Mouse (Mus musculus) heart, postnatal 0 days (tissue): ENCODE results near the gene Tpx2. TPM values are rescaled to one million over a fixed set of nuclear protein-coding genes. Genes with fewer than 3 reads are reported as not detected.

Experiments used
- ATAC-seq: fragments of 200-750 bp; cut with Nextera tagmentation; 2 replicates; pipeline ENCODE4 v1.8.0; 2017; ENCODE audit warnings: low read depth, moderate number of reproducible peaks, moderate library complexity; ENCODE audit not compliant: insufficient read depth
- DNase-seq: peaks from one replicate; pipeline ENCODE4 v3.0.0-alpha.2; 2016; ENCODE audit warnings: low spot score
- H3K27ac ChIP-seq: fragments of 300-500 bp; sonication (generic); 2 replicates; pipeline ENCODE4 v1.5.1; 2014; ENCODE audit warnings: low read depth, mild to moderate bottlenecking
- H3K27me3 ChIP-seq: fragments of 300-500 bp; sonication (generic); 2 replicates; pipeline ENCODE4 v1.6.1; 2014; ENCODE audit warnings: low read length, mixed read lengths; ENCODE audit not compliant: control insufficient read depth, insufficient read depth
- H3K36me3 ChIP-seq: fragments of 300-500 bp; sonication (generic); replicated peaks from 2 replicates; pipeline ENCODE4 v1.6.1; 2014; ENCODE audit warnings: low read length, mixed read lengths; ENCODE audit not compliant: control insufficient read depth, insufficient read depth
- H3K4me1 ChIP-seq: fragments of 300-500 bp; sonication (generic); 2 replicates; pipeline ENCODE4 v1.6.1; 2014; ENCODE audit warnings: antibody characterized with exemption; ENCODE audit not compliant: control insufficient read depth, insufficient read depth
- H3K4me2 ChIP-seq: fragments of 300-500 bp; sonication (generic); 2 replicates; pipeline ENCODE4 v1.6.1; 2014; ENCODE audit warnings: low read depth, mild to moderate bottlenecking, low read length, moderate library complexity
- H3K4me3 ChIP-seq: fragments of 300-500 bp; sonication (generic); 2 replicates; pipeline ENCODE4 v1.5.1; 2014; ENCODE audit warnings: low read depth, low read length
- H3K9ac ChIP-seq: fragments of 300-500 bp; sonication (generic); replicated peaks from 2 replicates; pipeline ENCODE4 v1.6.1; 2014; ENCODE audit warnings: low read depth, low read length, mixed read lengths
- H3K9me3 ChIP-seq: fragments of 300-500 bp; sonication (generic); replicated peaks from 2 replicates; pipeline ENCODE4 v1.6.1; 2016; ENCODE audit warnings: low read length; ENCODE audit not compliant: control insufficient read depth
- CTCF ChIP-seq: IDR thresholded peaks from 2 replicates; pipeline ENCODE4 v1.5.1; 2016; ENCODE audit warnings: antibody characterized with exemption, control low read depth, low read depth
- EP300 ChIP-seq: IDR thresholded peaks from 2 replicates; pipeline ENCODE4 v1.6.1; 2016; ENCODE audit warnings: antibody characterized with exemption, low read depth
- WGBS: fragments of 180-500 bp; shearing (Covaris S2); extraction: QIAGEN DNeasy Blood & Tissue Kit; methylation state at CpG from one replicate; pipeline ENCODE4 v1.1.7; 2014; 5-methylcytosine and 5-hydroxymethylcytosine counted together
- polyA plus RNA-seq: library from polyadenylated mRNA; unstranded; fragments of >200 nt; fragmentation: Nextera tagmentation; extraction: Ambion mirVana; gene quantifications from 2 replicates; pipeline ENCODE4 v1.2.1, GENCODE M21; 2015
- total RNA-seq: library from RNA; depleted of rRNA; stranded (reverse); fragments of >200 nt; gene quantifications from 2 replicates; pipeline ENCODE4 v1.2.3, GENCODE M21; 2014; ENCODE audit warnings: low replicate concordance

Tpx2 gene
- total and polyA plus RNA-seq, 2 experiments from 2014 or later, result 8.1 to 15.1 TPM

DNA sequence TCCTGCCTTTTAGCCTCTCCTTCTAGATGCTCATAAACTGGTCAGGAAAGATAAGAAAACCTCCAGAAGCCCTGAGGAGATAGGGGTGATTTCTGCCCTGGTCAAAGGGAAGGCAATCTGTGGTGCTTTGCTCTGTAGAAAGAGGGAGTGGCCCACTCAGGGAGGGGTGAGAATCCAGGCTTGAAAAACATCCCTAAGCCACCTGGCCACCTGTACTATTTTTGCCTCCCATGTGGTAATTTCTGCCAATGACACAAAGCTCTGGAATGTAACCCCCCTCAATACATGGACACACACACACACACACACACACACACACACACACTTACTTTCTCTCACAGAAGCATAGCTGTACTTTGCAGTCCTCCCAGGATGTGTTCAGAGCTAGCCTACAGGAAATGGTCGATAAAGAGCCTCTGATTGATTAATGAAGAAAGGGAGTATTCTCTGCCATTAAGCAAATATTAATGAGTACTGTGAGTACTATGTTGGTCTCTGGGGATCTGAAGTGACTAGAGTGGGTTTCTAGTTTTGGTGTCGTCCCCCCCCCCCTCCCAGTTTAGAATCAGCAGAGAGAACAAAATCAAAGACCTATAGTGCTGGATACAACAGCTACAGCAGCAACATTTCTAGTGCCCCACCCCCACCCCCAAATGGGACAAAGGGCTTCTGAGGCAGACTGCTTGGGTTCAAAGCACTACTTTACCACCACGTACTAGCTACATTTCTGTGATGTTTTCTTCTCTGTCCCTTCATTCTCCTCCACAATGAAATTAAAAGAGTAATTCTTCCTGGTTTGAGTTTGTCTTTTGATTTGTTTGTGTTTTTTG, 36.2 kb upstream of the Tpx2 start:
- 53% methylated on average over 3 of the region's 3 CpGs for WGBS
- Histone ChIP-seq H3K36me3 (no peaks in the 10 kb centered on the region), H3K4me2 (no peak overlapping the region), H3K4me3 (no peak overlapping the region), H3K27me3 (no peaks in the 10 kb centered on the region), H3K4me1 (peaks cover 38% of the 10 kb centered on the region), H3K9me3 (no peaks in the 10 kb centered on the region), H3K9ac (no peak overlapping the region), H3K27ac (peak overlapping the region; percentile 43; the same call in 1 of the 2 replicates)
- DNase-seq (no peak), ATAC-seq (peak; percentile 39; the same call in 1 of the 2 replicates)
- TF ChIP-seq CTCF (no peak), EP300 (no peak)

DNA sequence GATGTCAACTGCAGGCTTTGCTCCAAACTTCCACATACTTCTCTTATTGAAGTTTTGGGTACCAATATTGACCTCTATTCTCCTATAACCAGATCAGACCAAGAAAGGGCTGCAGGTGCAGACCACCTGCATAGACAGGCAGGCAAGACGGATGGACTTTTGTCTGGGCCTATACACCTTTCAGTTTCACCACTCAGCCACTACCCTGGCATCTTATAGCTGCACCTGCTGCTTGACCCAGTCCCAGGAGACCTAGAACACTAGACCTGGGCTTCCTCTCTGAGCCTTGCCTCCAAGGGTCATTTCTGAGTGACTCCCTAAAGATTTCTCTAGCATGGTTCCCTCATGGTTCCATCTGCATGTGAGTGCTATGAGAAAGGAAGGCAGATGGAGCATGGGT, 34.5 kb upstream of the Tpx2 start:
- no peak overlapping the region for H3K27ac ChIP-seq
- TF ChIP-seq EP300 (no peak), CTCF (no peak)
- 88% methylated on average over 1 of the region's 1 CpGs for WGBS
- H3K36me3 ChIP-seq, result no peaks in the 10 kb centered on the region
- no peak overlapping the region for H3K9ac ChIP-seq
- H3K4me1 ChIP-seq, result peaks cover 55% of the 10 kb centered on the region
- ATAC-seq, result no peak
- no peak for DNase-seq
- H3K9me3 ChIP-seq, result no peaks in the 10 kb centered on the region
- H3K4me3 ChIP-seq, result no peak overlapping the region
- H3K4me2 ChIP-seq, result no peak overlapping the region
- H3K27me3 ChIP-seq, result no peaks in the 10 kb centered on the region

DNA sequence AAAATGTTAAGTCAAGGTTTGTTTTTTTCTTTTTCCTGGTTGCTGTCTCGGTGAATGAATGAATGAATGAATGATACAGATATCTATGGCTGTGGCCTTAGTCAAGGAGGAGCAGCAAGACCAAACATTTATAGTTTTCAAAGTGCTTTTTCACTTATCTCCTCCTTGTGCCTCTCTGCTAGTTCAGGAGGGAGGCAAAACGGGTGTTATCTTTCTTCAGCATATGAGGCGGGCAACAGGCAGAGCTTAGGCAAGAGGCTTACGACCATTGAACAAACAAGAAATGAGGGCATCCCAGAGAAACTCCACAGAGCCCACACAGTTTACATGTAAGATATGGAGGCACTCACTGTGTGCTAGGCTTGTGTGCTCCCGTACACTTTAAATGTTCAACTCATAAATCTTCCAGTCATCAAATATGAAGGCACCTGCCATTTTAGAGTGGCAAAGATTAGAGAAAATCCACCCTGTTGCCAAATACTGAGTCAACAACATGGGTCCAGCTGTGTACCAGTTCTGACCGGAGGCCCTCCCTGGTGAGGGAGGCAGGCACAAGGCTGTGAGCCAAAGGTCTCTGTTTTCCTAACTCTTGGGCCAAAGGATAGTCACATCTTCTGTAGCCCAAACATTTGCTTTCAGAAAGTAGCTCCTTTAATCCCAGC, 33.4 kb upstream of the Tpx2 start:
- peaks cover 62% of the 10 kb centered on the region for H3K4me1 ChIP-seq
- 0 out of 2 replicates have a peak overlapping the region, but pooled peaks have one; percentile 22 for H3K27ac ChIP-seq
- ATAC-seq (no peak), DNase-seq (no peak)
- TF ChIP-seq EP300 (no peak), CTCF (no peak)
- H3K4me3 ChIP-seq, result no peak overlapping the region
- no peaks in the 10 kb centered on the region for H3K27me3 ChIP-seq
- H3K9me3 ChIP-seq, result no peaks in the 10 kb centered on the region
- WGBS, result 61% methylated on average over 6 of the region's 6 CpGs
- H3K4me2 ChIP-seq, result no peak overlapping the region
- no peaks in the 10 kb centered on the region; the same call in 1 of the 2 replicates for H3K36me3 ChIP-seq
- no peak overlapping the region for H3K9ac ChIP-seq

DNA sequence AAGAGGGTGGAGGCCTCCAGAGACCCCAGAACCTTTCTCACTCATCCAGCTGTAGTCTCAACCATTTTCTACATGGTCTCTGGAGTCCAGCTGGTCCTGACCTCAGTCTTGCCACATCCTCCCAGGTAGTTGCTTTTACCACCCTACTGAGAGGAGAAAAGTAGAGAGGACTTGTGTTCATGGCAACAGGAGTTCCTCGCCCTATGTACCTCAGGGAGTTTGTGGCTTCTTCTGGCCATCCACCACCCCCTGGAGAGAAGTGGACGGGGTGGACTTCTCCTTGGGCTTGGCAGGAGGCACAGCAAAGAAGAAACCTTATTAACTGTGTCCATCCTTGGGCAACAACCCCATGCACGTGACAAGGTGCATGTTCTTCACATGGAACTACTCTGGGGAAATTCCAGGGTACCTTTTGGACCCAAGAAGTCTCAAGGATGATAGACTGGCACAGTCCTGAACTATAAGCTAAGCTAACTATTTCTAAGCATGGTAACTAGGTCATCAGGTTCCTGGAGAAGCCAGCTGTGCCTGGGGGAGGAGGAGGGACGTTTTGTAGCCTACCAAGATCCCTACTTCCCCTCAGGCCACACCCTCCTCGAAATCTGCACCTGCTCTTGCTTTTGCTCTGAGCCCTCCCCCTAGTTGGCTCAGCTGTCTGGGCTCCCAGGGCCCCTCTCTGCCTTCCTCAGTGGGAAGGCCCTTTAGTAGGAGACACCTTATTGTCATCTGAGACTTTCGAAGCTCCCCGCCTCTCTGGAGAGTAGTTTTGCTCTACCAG, 31.7 kb upstream of the Tpx2 start:
- WGBS, result 71% methylated on average over 7 of the region's 7 CpGs
- no peak overlapping the region for H3K4me3 ChIP-seq
- H3K36me3 ChIP-seq, result no peaks in the 10 kb centered on the region; the same call in 1 of the 2 replicates
- no peak for ATAC-seq
- peaks cover 73% of the 10 kb centered on the region for H3K4me1 ChIP-seq
- peak overlapping the region; percentile 93; the same call in 1 of the 2 replicates for H3K27ac ChIP-seq
- no peaks in the 10 kb centered on the region for H3K9me3 ChIP-seq
- H3K4me2 ChIP-seq, result no peak overlapping the region; the same call in 1 of the 2 replicates
- no peak for TF ChIP-seq EP300
- no peak for TF ChIP-seq CTCF
- no peak overlapping the region; the same call in 1 of the 2 replicates for H3K9ac ChIP-seq
- no peaks in the 10 kb centered on the region for H3K27me3 ChIP-seq
- no peak for DNase-seq

DNA sequence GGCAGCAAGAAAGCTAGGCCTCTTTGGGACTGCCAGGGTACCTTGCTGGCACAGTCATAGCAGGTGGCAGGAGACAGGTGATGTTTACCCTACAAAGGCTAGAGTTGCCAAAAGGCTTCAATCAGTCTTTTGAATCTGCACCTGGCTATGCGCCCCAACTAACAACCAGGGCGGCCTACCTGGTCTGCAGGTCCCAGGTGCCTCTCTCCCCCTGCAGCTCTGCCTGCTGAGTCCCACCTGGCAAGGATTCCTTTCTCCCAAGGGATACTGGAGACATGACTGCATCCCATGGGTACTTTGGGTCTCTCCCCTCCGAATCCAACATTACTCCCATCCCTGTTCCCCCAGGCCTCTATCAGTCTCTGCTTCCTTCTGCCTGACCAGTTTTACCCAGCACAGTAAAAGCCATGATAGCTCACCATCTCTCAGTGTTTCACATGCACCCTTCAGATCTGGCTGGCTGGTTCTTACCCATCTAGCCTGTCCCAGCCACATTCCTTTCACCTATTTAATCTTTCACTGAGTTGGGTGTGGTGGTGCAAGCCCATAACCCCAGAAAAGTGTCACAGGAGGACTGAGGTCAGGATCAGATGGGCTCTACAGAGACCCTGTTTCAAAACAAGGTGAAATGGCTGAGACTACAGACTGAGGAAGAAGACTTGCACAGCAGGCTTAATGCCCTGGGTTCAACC, 31.0 kb upstream of the Tpx2 start:
- no peak for DNase-seq
- peaks cover 73% of the 10 kb centered on the region for H3K4me1 ChIP-seq
- TF ChIP-seq CTCF, result no peak
- TF ChIP-seq EP300, result no peak
- peak overlapping the region; percentile 43; the same call in 1 of the 2 replicates for H3K9ac ChIP-seq
- H3K27me3 ChIP-seq, result no peaks in the 10 kb centered on the region
- no peaks in the 10 kb centered on the region; the same call in 1 of the 2 replicates for H3K36me3 ChIP-seq
- no peak overlapping the region for H3K4me3 ChIP-seq
- ATAC-seq, result no peak
- H3K4me2 ChIP-seq, result no peak overlapping the region
- WGBS, result 84% methylated on average over 3 of the region's 3 CpGs
- no peaks in the 10 kb centered on the region for H3K9me3 ChIP-seq
- H3K27ac ChIP-seq, result peak overlapping the region; percentile 93
